Mouse (Mus musculus) brain, embryonic 14.5 days (tissue): ENCODE data around the gene Olfr971. TPM values are rescaled to one million over a fixed set of nuclear protein-coding genes. Genes with fewer than 3 reads are reported as not detected.
"Not testable (repeated sequence)": the region's sequence is repeated elsewhere in the genome, so short reads cannot be mapped to it uniquely, and the experiment has no call there.

Experiments used
- DNase-seq: peaks from one replicate; pipeline ENCODE4 v3.0.0-alpha.2; 2011; ENCODE audit warnings: low read depth
- CTCF ChIP-seq: fragments of 200-500 bp; IDR thresholded peaks from 2 replicates; pipeline ENCODE4 v1.5.1; 2012; ENCODE audit warnings: inconsistent platforms, mild to moderate bottlenecking, moderate library complexity, borderline replicate concordance; ENCODE audit not compliant: insufficient read depth, insufficient read length; ENCODE audit errors: extremely low read depth
- POLR2A ChIP-seq: fragments of 200-500 bp; IDR thresholded peaks from 2 replicates; pipeline ENCODE4 v1.6.1; 2012; ENCODE audit warnings: mild to moderate bottlenecking, inconsistent platforms, borderline replicate concordance; ENCODE audit not compliant: poor library complexity, insufficient read depth, insufficient read length, severe bottlenecking; ENCODE audit errors: extremely low read depth
- polyA plus RNA-seq: library from polyadenylated mRNA; depleted of rRNA; stranded (reverse); fragments of >200 nt; gene quantifications from 2 replicates; pipeline ENCODE4 v1.2.3, GENCODE M21; 2012; rRNA removed

The Olfr971 gene
- polyA plus RNA-seq: not detected in 2 replicates

DNA sequence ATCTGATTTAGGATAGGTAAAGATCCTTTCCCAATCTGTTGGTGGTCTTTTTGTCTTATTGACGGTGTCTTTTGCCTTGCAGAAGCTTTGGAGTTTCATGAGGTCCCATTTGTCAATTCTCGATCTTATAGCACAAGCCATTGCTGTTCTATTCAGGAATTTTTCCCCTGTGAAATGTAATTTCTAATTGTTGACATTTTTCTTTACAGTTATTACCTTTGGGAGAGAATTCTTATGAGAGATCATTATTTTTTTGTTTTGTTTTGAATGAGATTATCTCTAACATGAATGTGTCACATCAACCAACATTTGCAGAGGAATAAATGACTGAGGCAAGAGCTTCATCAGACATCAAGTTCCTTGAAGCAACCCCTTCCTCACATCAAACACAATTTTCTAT, at the start of gene Olfr971:
Olfr971 (plus strand) TSS at position 301 of the 400 bp plus-strand sequence.
- not testable (repeated sequence) for DNase-seq

- no peak for TF ChIP-seq CTCF
- TF ChIP-seq POLR2A: no peak
- no peak for DNase-seq
These were observed 46.1 kb upstream of the Olfr971 start, which contains the start of gene Olfr969 for GRCm38 (mm10) chr9:39790558-39790957. Gene Olfr969, plus strand, starts transcription at chr9:39790945.

DNA sequence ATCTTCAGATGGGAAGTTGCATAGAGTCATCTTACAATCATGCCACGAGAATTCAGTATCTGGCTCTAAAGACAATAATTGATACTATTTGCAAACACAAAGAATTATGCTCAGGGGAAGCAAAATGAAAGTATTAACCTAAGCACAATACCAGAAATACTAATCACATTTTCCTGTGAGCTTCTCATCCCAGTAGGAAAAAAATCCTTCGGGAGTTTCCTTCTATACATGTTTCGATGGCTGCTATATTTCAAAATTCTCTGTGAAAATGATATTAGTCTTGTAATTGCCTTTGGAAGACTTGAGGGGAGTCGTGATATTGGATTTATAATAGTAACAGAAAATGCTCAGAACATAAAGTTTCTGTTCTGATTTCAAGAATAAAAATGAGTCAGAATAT, 28.1 kb upstream of the Olfr971 start, which contains the start of gene Olfr970:
Olfr970 (plus strand) TSS at position 301 of the 400 bp plus-strand sequence.
- DNase-seq: no peak
- TF ChIP-seq POLR2A (no peak), CTCF (no peak)

DNA sequence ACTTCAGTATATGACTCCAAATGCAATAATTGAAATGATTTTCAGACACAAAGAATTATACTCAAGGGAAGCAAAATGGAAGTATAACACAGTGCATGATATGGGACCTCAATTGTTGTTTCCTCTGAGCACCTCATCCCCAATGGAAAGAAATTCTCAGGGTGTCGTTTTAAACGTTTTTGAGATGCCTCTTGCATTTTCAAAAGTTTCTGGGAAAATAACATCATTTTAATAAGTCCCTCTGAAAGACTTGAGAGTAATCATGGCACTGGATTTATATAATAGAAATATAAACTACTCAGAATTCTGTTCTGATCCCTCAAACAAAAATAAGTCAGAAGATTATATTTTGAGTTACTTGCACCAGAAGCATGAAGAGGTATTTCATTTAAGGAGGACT, 29.4 kb downstream of the Olfr971 start, which contains the start of gene Olfr972:
Olfr972 (plus strand) TSS at position 301 of the 400 bp plus-strand sequence.
- TF ChIP-seq POLR2A (no peak), CTCF (no peak)
- no peak for DNase-seq

DNA sequence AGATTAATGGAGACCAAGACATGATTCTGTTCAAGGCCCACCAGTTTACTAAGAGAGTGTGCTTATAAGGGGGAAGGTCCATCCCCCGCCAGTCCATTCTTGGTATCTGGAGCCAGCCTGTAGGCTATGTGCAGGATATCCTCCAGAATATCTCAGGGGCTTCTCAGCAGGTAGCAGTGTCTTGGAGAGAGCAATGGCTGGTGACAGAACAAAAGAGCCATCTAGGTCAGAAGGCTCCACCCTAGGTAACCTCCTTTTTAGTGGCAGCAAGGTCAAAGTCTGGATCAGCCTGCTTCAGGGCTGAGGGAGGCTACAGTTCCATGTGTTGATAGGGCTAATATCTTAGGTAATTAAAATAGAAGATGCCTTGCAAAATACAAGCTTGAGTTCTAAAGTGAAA, 35.3 kb downstream of the Olfr971 start:
- not testable (repeated sequence) for DNase-seq

DNA sequence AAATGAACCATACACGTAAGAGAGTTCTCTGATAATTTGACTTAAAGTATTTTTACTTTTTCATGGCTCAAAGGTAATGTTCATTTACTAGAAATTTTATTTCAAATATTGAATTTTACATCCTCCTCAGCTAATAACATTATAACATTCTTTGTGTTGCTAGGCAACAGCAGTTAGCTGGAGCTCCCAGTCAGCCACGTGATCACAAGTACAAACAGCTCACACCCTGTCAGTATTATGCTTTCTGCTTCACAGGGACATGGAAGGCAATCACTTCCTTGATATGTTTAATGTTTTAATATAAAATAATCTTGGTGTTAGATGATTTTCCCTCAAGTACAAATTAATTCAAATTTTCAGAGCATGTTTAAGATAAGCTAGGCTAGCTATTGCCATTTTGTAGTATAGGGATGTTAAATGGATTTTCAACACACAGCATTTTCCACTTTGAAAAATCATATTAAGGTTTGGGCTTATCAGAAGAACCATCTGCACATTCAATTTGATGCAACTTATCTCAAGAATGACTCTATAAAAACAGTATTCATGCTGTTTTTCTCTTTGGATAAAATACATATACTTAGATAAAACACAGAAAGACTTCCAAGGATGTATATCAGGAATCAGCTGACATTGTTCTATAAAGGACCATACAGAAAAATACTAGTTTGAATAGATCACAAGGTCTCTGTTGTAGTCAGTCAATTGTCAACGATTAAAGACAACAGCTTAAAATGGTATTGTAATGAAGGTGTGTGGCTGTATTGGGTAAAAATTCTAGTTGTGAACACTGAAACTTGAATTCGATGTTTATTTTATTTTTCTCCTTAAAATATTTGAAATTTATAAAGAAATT, 41.1 kb downstream of the Olfr971 start:
- DNase-seq: not testable (repeated sequence)

Other genes with a start within 250 kb of the Olfr971 start
- 61.0 and 87.9 TPM in 2 replicates for gene AW551984, start 232.5 kb upstream of the Olfr971 start, polyA plus RNA-seq
- not detected in 2 replicates for gene Olfr148, start 226.2 kb upstream of the Olfr971 start, polyA plus RNA-seq
- gene Olfr960, start 215.5 kb upstream of the Olfr971 start, polyA plus RNA-seq: not detected in 2 replicates
- gene Olfr961, start 191.8 kb upstream of the Olfr971 start, polyA plus RNA-seq: not detected in 2 replicates
- not detected in 2 replicates for gene Olfr963, start 169.7 kb upstream of the Olfr971 start, polyA plus RNA-seq
- not detected in 2 replicates for gene Olfr149, start 129.8 kb upstream of the Olfr971 start, polyA plus RNA-seq
- gene Olfr965, start 125.5 kb upstream of the Olfr971 start, polyA plus RNA-seq: not detected in 2 replicates
- gene Olfr150, start 105.9 kb upstream of the Olfr971 start, polyA plus RNA-seq: not detected in 2 replicates
- not detected in 2 replicates for gene Olfr967, start 90.6 kb upstream of the Olfr971 start, polyA plus RNA-seq
- not detected in 2 replicates for gene Olfr968, start 53.6 kb upstream of the Olfr971 start, polyA plus RNA-seq
- gene Olfr969, start 45.9 kb upstream of the Olfr971 start, polyA plus RNA-seq: not detected in 2 replicates
- not detected in 2 replicates for gene Olfr970, start 28.0 kb upstream of the Olfr971 start, polyA plus RNA-seq
- not detected in 2 replicates for gene Olfr972, start 29.5 kb downstream of the Olfr971 start, polyA plus RNA-seq
- gene Olfr229, start 70.5 kb downstream of the Olfr971 start, polyA plus RNA-seq: not detected in 2 replicates
- gene Olfr974, start 100.6 kb downstream of the Olfr971 start, polyA plus RNA-seq: not detected in 2 replicates
- 0.04 and 0.07 TPM in 2 replicates for gene Olfr975, start 115.2 kb downstream of the Olfr971 start, polyA plus RNA-seq
- not detected in 2 replicates for gene Olfr976, start 124.3 kb downstream of the Olfr971 start, polyA plus RNA-seq
- not detected in 2 replicates for gene Olfr978, start 155.2 kb downstream of the Olfr971 start, polyA plus RNA-seq
- gene Olfr979, start 166.6 kb downstream of the Olfr971 start, polyA plus RNA-seq: not detected in 2 replicates
- not detected in 2 replicates for gene Olfr980, start 172.7 kb downstream of the Olfr971 start, polyA plus RNA-seq
- gene Olfr981, start 184.6 kb downstream of the Olfr971 start, polyA plus RNA-seq: not detected in 2 replicates
- gene Olfr982, start 237.0 kb downstream of the Olfr971 start, polyA plus RNA-seq: not detected in 2 replicates